ENCODE assay signal across 10 mouse cellular contexts in the genomic region with DNA sequence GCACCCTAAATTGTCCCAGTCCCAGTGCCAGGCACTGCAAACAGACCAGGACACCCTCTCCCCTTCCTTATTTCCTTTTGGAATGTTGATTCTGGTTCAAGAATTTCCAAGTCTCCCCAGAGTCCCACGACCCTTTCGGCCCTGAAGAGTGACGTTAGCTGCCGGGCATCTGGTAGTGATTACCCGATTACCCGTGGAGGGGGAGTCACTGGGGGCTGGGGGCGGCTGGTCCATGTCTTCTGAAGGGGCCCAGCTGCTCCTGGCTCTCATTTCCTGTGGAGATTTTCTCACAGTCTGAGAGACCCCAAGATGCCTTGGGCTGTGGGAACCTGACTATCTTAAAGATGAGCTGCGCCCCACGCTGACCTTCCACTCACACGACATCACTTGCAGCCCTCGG. TPM values are rescaled to one million over a fixed set of nuclear protein-coding genes. Genes with fewer than 3 reads are reported as not detected.
DNase-seq lines count a peak whose midpoint lies in the region; ATAC-seq and TF ChIP-seq lines count a peak whose summit lies in the region.
"Had no signal": no experiment of that assay in that cellular context is flagged by ENCODE, and none has a peak within 500 bp of the region (broad histone marks: within the 10 kb centered on the region; RNA-seq: fewer than 3 reads in every experiment).

No protein-coding gene starts in this region.

- no peak for TF ChIP-seq POLR2A in kidney, adult 2 months (IDR thresholded peaks at IDR 0.05; ENCODE audit: low read depth, low read length)
- no peak for TF ChIP-seq POLR2A in thymus, adult 2 months (IDR thresholded peaks at IDR 0.05; ENCODE audit: control insufficient read depth, extremely low read depth, insufficient read depth, low read length, poor library complexity)

- DNase-seq in kidney, adult 2 months = no peak
- DNase-seq in kidney, postnatal 36 days = no peak
- peak; percentile 92 for DNase-seq in embryonic facial prominence, embryonic 11.5 days (ENCODE audit: low spot score)
- DNase-seq in lung, postnatal 4 days = peak; percentile 52 to 82
- no peak for DNase-seq in thymus, adult 2 months
- no peak for DNase-seq in layer of hippocampus, adult 18-20 months (ENCODE audit: low spot score in 2 of 2)
- DNase-seq in left cerebral cortex, adult 2 months (ENCODE audit: extremely low spot score in 1 of 2, low spot score in 2 of 2) = no peak
- DNase-seq: gastrocnemius, postnatal 14 days; left cerebral cortex, postnatal 4 days had no signal

- intact Hi-C loops in left cerebral cortex, adult 2 months (cut with DNase I) = no loop called here

- H3K27me3 ChIP-seq in kidney, adult 2 months (replicated peaks; ENCODE audit: control insufficient read depth, insufficient read depth, low read length) = no peaks in the 10 kb centered on the region
- no peaks in the 10 kb centered on the region for H3K27me3 ChIP-seq in embryonic facial prominence, embryonic 11.5 days (ENCODE audit: control insufficient read depth, insufficient read depth, low read length)
- no peaks in the 10 kb centered on the region for H3K27me3 ChIP-seq in intestine, embryonic 16.5 days (replicated peaks; ENCODE audit: control insufficient read depth, insufficient read depth, low read length)
- no peaks in the 10 kb centered on the region for H3K27me3 ChIP-seq in thymus, adult 2 months (ENCODE audit: control insufficient read depth, insufficient read depth, low read length)

- WGBS in kidney, adult 2 months = 37% methylated on average over 11 of the region's 11 CpGs
- WGBS in embryonic facial prominence, embryonic 11.5 days = 19% methylated on average over 11 of the region's 11 CpGs
- WGBS in intestine, embryonic 16.5 days = 32% methylated on average over 11 of the region's 11 CpGs
- 95% methylated on average over 11 of the region's 11 CpGs for WGBS in thymus, adult 2 months

- peak overlapping the region; percentile 60; the same call in 1 of the 2 replicates for H3K27ac ChIP-seq in kidney, adult 2 months (ENCODE audit: insufficient read depth, low read depth, low read length)
- H3K27ac ChIP-seq in embryonic facial prominence, embryonic 11.5 days (replicated peaks; ENCODE audit: low read depth, low read length) = peak overlapping the region; percentile 77
- peak overlapping the region; percentile 76 for H3K27ac ChIP-seq in intestine, embryonic 16.5 days (ENCODE audit: low read length)
- no peak overlapping the region for H3K27ac ChIP-seq in thymus, adult 2 months (ENCODE audit: control insufficient read depth, insufficient read depth, low read length)
- H3K27ac ChIP-seq in left cerebral cortex, adult 2 months = no peak overlapping the region

- H3K36me3 ChIP-seq in kidney, adult 2 months (ENCODE audit: control insufficient read depth, insufficient read depth, low read length) = no peaks in the 10 kb centered on the region
- H3K36me3 ChIP-seq in embryonic facial prominence, embryonic 11.5 days (replicated peaks; ENCODE audit: control insufficient read depth, insufficient read depth, low read depth, low read length) = no peaks in the 10 kb centered on the region
- H3K36me3 ChIP-seq in intestine, embryonic 16.5 days (ENCODE audit: control insufficient read depth, insufficient read depth, low read length) = no peaks in the 10 kb centered on the region
- peaks cover 6% of the 10 kb centered on the region for H3K36me3 ChIP-seq in thymus, adult 2 months (ENCODE audit: control insufficient read depth, insufficient read depth, low read length)

- ATAC-seq in embryonic facial prominence, embryonic 11.5 days (replicated peaks; ENCODE audit: insufficient number of reproducible peaks, low FRiP score, low TSS enrichment, low read depth) = peak; percentile 24; the same call in 1 of the 2 replicates
- ATAC-seq in intestine, embryonic 16.5 days = no peak

- peak overlapping the region; percentile 35 for H3K4me2 ChIP-seq in embryonic facial prominence, embryonic 11.5 days (ENCODE audit: low read depth, low read length)
- peak overlapping the region; percentile 40 for H3K4me2 ChIP-seq in intestine, embryonic 16.5 days (ENCODE audit: low read depth, low read length)

- no peaks in the 10 kb centered on the region; the same call in 1 of the 2 replicates for H3K4me1 ChIP-seq in kidney, adult 2 months (ENCODE audit: control insufficient read depth, insufficient read depth, low read length)
- H3K4me1 ChIP-seq in embryonic facial prominence, embryonic 11.5 days (ENCODE audit: control insufficient read depth, insufficient read depth, low read length) = peaks cover 16% of the 10 kb centered on the region
- H3K4me1 ChIP-seq in intestine, embryonic 16.5 days (ENCODE audit: control insufficient read depth, insufficient read depth, low read length) = peaks cover 33% of the 10 kb centered on the region
- peaks cover 23% of the 10 kb centered on the region for H3K4me1 ChIP-seq in thymus, adult 2 months (replicated peaks; ENCODE audit: control insufficient read depth, insufficient read depth, low read length)

- no peaks in the 10 kb centered on the region for H3K9me3 ChIP-seq in embryonic facial prominence, embryonic 11.5 days (replicated peaks; ENCODE audit: control insufficient read depth, low read length)
- no peaks in the 10 kb centered on the region for H3K9me3 ChIP-seq in intestine, embryonic 16.5 days (ENCODE audit: control insufficient read depth, low read length)

- TF ChIP-seq CTCF in kidney, adult 2 months (conservative IDR thresholded peaks at IDR 0.05; ENCODE audit: insufficient read depth, insufficient read length, low read depth, low read length) = no peak
- TF ChIP-seq CTCF in thymus, adult 2 months (IDR thresholded peaks at IDR 0.05; ENCODE audit: borderline replicate concordance, control insufficient read depth, extremely low read depth, insufficient read depth, low read length, poor library complexity) = no peak
- no peak for TF ChIP-seq CTCF in left cerebral cortex, adult 2 months (IDR thresholded peaks at IDR 0.05)

- H3K9ac ChIP-seq in embryonic facial prominence, embryonic 11.5 days (replicated peaks; ENCODE audit: low read length) = peak overlapping the region; percentile 18; the same call in 1 of the 2 replicates
- peak overlapping the region; percentile 45 for H3K9ac ChIP-seq in intestine, embryonic 16.5 days (ENCODE audit: low read depth, low read length)

- peak overlapping the region; percentile 20; the same call in 1 of the 2 replicates for H3K4me3 ChIP-seq in kidney, adult 2 months (ENCODE audit: insufficient read depth, low read depth, low read length)
- H3K4me3 ChIP-seq in embryonic facial prominence, embryonic 11.5 days (ENCODE audit: low read depth, low read length) = no peak overlapping the region
- H3K4me3 ChIP-seq in intestine, embryonic 16.5 days (ENCODE audit: low read length) = peak overlapping the region; percentile 8; the same call in 1 of the 2 replicates
- H3K4me3 ChIP-seq in thymus, adult 2 months (ENCODE audit: control insufficient read depth, insufficient read depth, low read length) = no peak overlapping the region
- no peak overlapping the region for H3K4me3 ChIP-seq in left cerebral cortex, adult 2 months

RNA-seq across cellular contexts. Expression of a gene that starts 10.0 kb away (rescaled TPM):
- not detected in 2 replicates for polyA plus RNA-seq in kidney, adult 2 months (2012; rRNA removed)
- polyA plus RNA-seq in embryonic facial prominence, embryonic 11.5 days (2014; fragmentation: Nextera tagmentation; extraction: Ambion mirVana) = 0.31 and 0.75 TPM in 2 replicates
- 0.26 TPM in 1 of 2 replicates, not detected in the other for polyA plus RNA-seq in intestine, embryonic 16.5 days (2015; fragmentation: Nextera tagmentation; extraction: Ambion mirVana)
- 0.20 and 0.27 TPM in 2 replicates for polyA plus RNA-seq in thymus, adult 2 months (2012; rRNA removed)
- 1 to 10 TPM; 1.5 to 1.8 TPM for total RNA-seq in layer of hippocampus, adult 18-20 months (2021)
- 1 to 10 TPM; 1.6 to 2.2 TPM for total RNA-seq in left cerebral cortex, adult 2 months (2021)
- total RNA-seq: gastrocnemius, postnatal 14 days had no signal

RNA-seq across cellular contexts. Expression of a gene that starts 10.0 kb away (rescaled TPM):
- polyA plus RNA-seq in kidney, adult 2 months (2012; rRNA removed) = 28.4 and 30.4 TPM in 2 replicates
- polyA plus RNA-seq in embryonic facial prominence, embryonic 11.5 days (2014; fragmentation: Nextera tagmentation; extraction: Ambion mirVana) = 21.1 and 22.2 TPM in 2 replicates
- 26.1 and 26.5 TPM in 2 replicates for polyA plus RNA-seq in intestine, embryonic 16.5 days (2015; fragmentation: Nextera tagmentation; extraction: Ambion mirVana)
- polyA plus RNA-seq in thymus, adult 2 months (2012; rRNA removed) = 104 and 106 TPM in 2 replicates
- total RNA-seq in layer of hippocampus, adult 18-20 months (2021) = 10 to 100 TPM; 16.6 to 19.4 TPM
- total RNA-seq in left cerebral cortex, adult 2 months (2021) = 10 to 100 TPM; 31.1 to 42.5 TPM

RNA-seq across cellular contexts. Expression of a gene that starts 18.0 kb away (rescaled TPM):
- polyA plus RNA-seq in kidney, adult 2 months (2012; rRNA removed) = 88.3 and 89.2 TPM in 2 replicates
- polyA plus RNA-seq in embryonic facial prominence, embryonic 11.5 days (2014; fragmentation: Nextera tagmentation; extraction: Ambion mirVana) = 79.2 and 89.8 TPM in 2 replicates
- 83.4 and 86.0 TPM in 2 replicates for polyA plus RNA-seq in intestine, embryonic 16.5 days (2015; fragmentation: Nextera tagmentation; extraction: Ambion mirVana)
- polyA plus RNA-seq in thymus, adult 2 months (2012; rRNA removed) = 220 and 239 TPM in 2 replicates
- total RNA-seq in layer of hippocampus, adult 18-20 months (2021) = 100 to 1,000 TPM; 119 to 123 TPM
- total RNA-seq in left cerebral cortex, adult 2 months (2021) = 100 to 1,000 TPM; 129 to 134 TPM

RNA-seq across cellular contexts. Expression of a gene that starts 26.2 kb away (rescaled TPM):
- 72.5 and 93.3 TPM in 2 replicates for polyA plus RNA-seq in kidney, adult 2 months (2012; rRNA removed)
- 47.8 and 54.3 TPM in 2 replicates for polyA plus RNA-seq in embryonic facial prominence, embryonic 11.5 days (2014; fragmentation: Nextera tagmentation; extraction: Ambion mirVana)
- polyA plus RNA-seq in intestine, embryonic 16.5 days (2015; fragmentation: Nextera tagmentation; extraction: Ambion mirVana) = 73.1 and 74.0 TPM in 2 replicates
- polyA plus RNA-seq in thymus, adult 2 months (2012; rRNA removed) = 169 and 171 TPM in 2 replicates
- 10 to 100 TPM; 30.2 to 32.1 TPM for total RNA-seq in layer of hippocampus, adult 18-20 months (2021)
- 10 to 100 TPM; 30.4 to 30.7 TPM for total RNA-seq in left cerebral cortex, adult 2 months (2021)

RNA-seq across cellular contexts. Expression of a gene that starts 26.9 kb away (rescaled TPM):
- 147 and 174 TPM in 2 replicates for polyA plus RNA-seq in kidney, adult 2 months (2012; rRNA removed)
- 15.6 and 16.3 TPM in 2 replicates for polyA plus RNA-seq in embryonic facial prominence, embryonic 11.5 days (2014; fragmentation: Nextera tagmentation; extraction: Ambion mirVana)
- 29.8 and 32.0 TPM in 2 replicates for polyA plus RNA-seq in intestine, embryonic 16.5 days (2015; fragmentation: Nextera tagmentation; extraction: Ambion mirVana)
- 61.8 and 65.7 TPM in 2 replicates for polyA plus RNA-seq in thymus, adult 2 months (2012; rRNA removed)
- total RNA-seq in layer of hippocampus, adult 18-20 months (2021) = 1 to 10 TPM; 8.5 to 9.9 TPM
- total RNA-seq in left cerebral cortex, adult 2 months (2021) = 10 to 100 TPM in 1 of 2 experiments, 1 to 10 TPM in 1; 9.4 to 10.5 TPM

Comparison
In these comparisons a context has a peak if more than half of its experiments do, and no peak if none do; other contexts are left out.
1. DNase-seq: peak in embryonic facial prominence, embryonic 11.5 days (single experiment) and lung, postnatal 4 days (2 of 2); none in kidney, adult 2 months (single experiment), kidney, postnatal 36 days (0 of 2), thymus, adult 2 months (single experiment), layer of hippocampus, adult 18-20 months (0 of 2) and left cerebral cortex, adult 2 months (0 of 2).
2. H3K27ac ChIP-seq: peak in kidney, adult 2 months (single experiment), embryonic facial prominence, embryonic 11.5 days (single experiment) and intestine, embryonic 16.5 days (single experiment); none in thymus, adult 2 months (single experiment) and left cerebral cortex, adult 2 months (single experiment).
3. H3K4me3 ChIP-seq: peak in kidney, adult 2 months (single experiment) and intestine, embryonic 16.5 days (single experiment); none in embryonic facial prominence, embryonic 11.5 days (single experiment), thymus, adult 2 months (single experiment) and left cerebral cortex, adult 2 months (single experiment).